Mouse (Mus musculus): Measurements from ENCODE around the gene March5.
"Not testable (repeated sequence)": the region's sequence is repeated elsewhere in the genome, so short reads cannot be mapped to it uniquely, and the experiment has no call there.

Gene March5

GRCm38 (mm10) chr19:37207303-37208175 lies at the start of gene March5:
Gene March5, plus strand, starts transcription at chr19:37207543.
- DNase-seq (ENCODE audit: low read depth in 1 of 2, low spot score in 2 of 2) = peak in 1 of 2 experiments; percentile 64

GRCm38 (mm10) chr19:37172096-37172495 lies 35.2 kb upstream of the March5 start:
- DNase-seq (ENCODE audit: low read depth in 1 of 2, low spot score in 2 of 2) = no peak

GRCm38 (mm10) chr19:37172566-37173130 lies 34.7 kb upstream of the March5 start:
- DNase-seq (ENCODE audit: low read depth in 1 of 2, low spot score in 2 of 2) = peak; percentile 16 to 24

- DNase-seq (ENCODE audit: low read depth in 1 of 2, low spot score in 2 of 2) = no peak
These were observed 33.8 kb upstream of the March5 start for GRCm38 (mm10) chr19:37173331-37174115.

- DNase-seq (ENCODE audit: low read depth in 1 of 2, low spot score in 2 of 2) = no peak
These were observed 33.1 kb upstream of the March5 start for GRCm38 (mm10) chr19:37174116-37174715.

- DNase-seq (ENCODE audit: low read depth in 1 of 2, low spot score in 2 of 2) = peak in 1 of 2 experiments; percentile 7
These were observed 32.5 kb upstream of the March5 start for GRCm38 (mm10) chr19:37174716-37175435.

- DNase-seq (ENCODE audit: low read depth in 1 of 2, low spot score in 2 of 2) = peak in 1 of 2 experiments; percentile 32
These were observed 31.9 kb upstream of the March5 start for GRCm38 (mm10) chr19:37175436-37175805.

- no peak for DNase-seq (ENCODE audit: low read depth in 1 of 2, low spot score in 2 of 2)
These were observed 31.4 kb upstream of the March5 start for GRCm38 (mm10) chr19:37175919-37176318.

GRCm38 (mm10) chr19:37176879-37177462 lies 30.4 kb upstream of the March5 start:
- DNase-seq (ENCODE audit: low read depth in 1 of 2, low spot score in 2 of 2) = no peak

- no peak for DNase-seq (ENCODE audit: low read depth in 1 of 2, low spot score in 2 of 2)
These were observed 29.3 kb upstream of the March5 start for GRCm38 (mm10) chr19:37177819-37178708.

- no peak for DNase-seq (ENCODE audit: low read depth in 1 of 2, low spot score in 2 of 2)
These were observed 18.9 kb upstream of the March5 start for GRCm38 (mm10) chr19:37188366-37188948.

- DNase-seq (ENCODE audit: low read depth in 1 of 2, low spot score in 2 of 2) = no peak
These were observed 14.8 kb upstream of the March5 start for GRCm38 (mm10) chr19:37192475-37193058.

- DNase-seq (ENCODE audit: low read depth in 1 of 2, low spot score in 2 of 2) = no peak
These were observed 9.0 kb upstream of the March5 start for GRCm38 (mm10) chr19:37198165-37198880.

- no peak for DNase-seq (ENCODE audit: low read depth in 1 of 2, low spot score in 2 of 2)
These were observed 7.5 kb upstream of the March5 start for GRCm38 (mm10) chr19:37199889-37200288.

- DNase-seq (ENCODE audit: low read depth in 1 of 2, low spot score in 2 of 2) = no peak
These were observed 4.0 kb upstream of the March5 start for GRCm38 (mm10) chr19:37203371-37203770.

GRCm38 (mm10) chr19:37205155-37205554 lies 2.2 kb upstream of the March5 start:
- not testable (repeated sequence) for DNase-seq (ENCODE audit: low read depth in 1 of 2, low spot score in 2 of 2)

GRCm38 (mm10) chr19:37206641-37207302 lies 571 bp upstream of the March5 start:
- peak in 1 of 2 experiments; percentile 10 for DNase-seq (ENCODE audit: low read depth in 1 of 2, low spot score in 2 of 2)
